Mouse (Mus musculus): ENCODE results near the gene Plekho1.
A peak's percentile ranks its signal among the peaks of the same experiment; 100 is the strongest.

Plekho1 gene

DNA sequence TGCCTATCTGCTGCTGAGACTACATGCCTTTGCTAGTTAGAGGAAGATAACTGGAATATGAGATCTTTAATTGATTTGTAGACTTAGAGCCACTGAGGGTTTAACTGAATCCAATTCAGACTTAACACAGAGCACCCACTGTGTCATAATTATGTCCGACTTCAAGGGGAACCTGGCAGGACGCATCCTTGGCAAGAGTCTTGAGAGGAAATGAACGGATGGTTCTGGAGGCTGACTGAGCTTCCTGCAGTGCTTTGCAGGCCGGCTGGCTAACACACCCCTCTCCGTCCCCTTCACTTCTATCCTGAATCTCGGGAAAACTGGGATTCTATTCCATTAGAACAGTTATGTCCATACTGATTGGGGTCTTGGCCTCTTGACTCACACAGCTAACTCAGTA is 12.7 kb upstream of the Plekho1 start:
- DNase-seq (ENCODE audit: low spot score), result no peak

GRCm38 (mm10) chr3:96001560-96001959 is 5.8 kb upstream of the Plekho1 start:
- no peak for DNase-seq (ENCODE audit: low spot score)

GRCm38 (mm10) chr3:96000921-96001501 is 5.2 kb upstream of the Plekho1 start:
- no peak for DNase-seq (ENCODE audit: low spot score)

GRCm38 (mm10) chr3:96000080-96000632 is 4.4 kb upstream of the Plekho1 start:
- DNase-seq (ENCODE audit: low spot score), result no peak

- DNase-seq (ENCODE audit: low spot score), result no peak
Observed at GRCm38 (mm10) chr3:95999308-96000079, 3.7 kb upstream of the Plekho1 start.

GRCm38 (mm10) chr3:95997203-95997721 is 1.5 kb upstream of the Plekho1 start:
- peak; percentile 48 for DNase-seq (ENCODE audit: low spot score)

DNA sequence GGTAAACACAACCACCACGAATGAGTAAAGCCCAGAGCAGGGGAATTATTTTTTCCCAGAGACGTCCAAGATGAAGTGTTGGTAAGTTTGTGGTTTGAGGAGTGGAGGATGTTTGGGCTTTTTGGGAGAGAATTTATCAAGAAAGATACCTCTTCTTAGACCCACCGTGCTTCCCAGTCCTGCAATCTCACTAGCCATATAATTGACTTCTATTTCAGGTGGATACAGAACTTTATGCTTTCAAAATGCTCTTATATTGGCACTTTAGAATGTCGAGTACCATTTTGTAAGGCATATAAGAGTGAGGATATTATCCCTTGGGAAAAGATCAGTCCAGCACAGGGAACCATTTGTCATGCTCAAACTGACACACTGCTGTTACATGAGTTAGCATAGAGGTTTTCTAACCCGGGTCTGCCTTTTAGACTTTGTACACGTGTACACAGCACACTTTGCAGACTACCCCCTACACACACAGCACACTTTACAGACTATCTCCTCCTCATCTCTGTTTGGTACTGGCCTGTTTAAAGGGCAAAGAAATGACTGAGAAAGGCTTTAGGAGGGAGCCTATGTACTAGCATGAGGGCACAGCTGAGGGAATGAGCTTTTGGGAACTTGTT is 761 bp upstream of the Plekho1 start:
- DNase-seq (ENCODE audit: low spot score), result no peak

GRCm38 (mm10) chr3:95994975-95995801 is 613 bp downstream of the Plekho1 start:
- peak; percentile 19 for DNase-seq (ENCODE audit: low spot score)

DNA sequence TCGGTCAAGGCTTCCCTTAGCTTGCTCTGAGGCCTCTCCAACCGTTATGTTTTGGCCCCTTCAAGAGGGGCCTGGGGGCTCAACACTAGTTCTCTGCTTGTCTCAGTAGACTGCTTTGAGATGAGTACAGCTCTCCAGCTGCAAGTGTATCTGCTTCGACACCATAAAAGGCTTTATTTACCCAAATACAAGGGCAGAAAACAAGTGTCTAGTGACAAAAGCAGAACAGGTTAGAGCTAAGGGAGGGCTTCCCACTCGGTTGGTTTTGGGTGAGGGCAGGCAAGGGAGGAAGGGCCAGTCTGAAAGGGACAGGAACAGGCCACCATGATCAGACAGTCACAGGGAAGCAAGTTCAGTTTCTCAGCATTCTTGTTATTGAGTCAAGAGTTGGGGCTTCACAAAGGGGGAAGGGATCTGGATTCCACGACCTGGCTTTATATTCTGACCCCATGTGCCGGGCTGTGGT is 1.4 kb downstream of the Plekho1 start:
- DNase-seq (ENCODE audit: low spot score), result no peak

GRCm38 (mm10) chr3:95993881-95994280 is 1.9 kb downstream of the Plekho1 start:
- DNase-seq (ENCODE audit: low spot score), result no peak

DNA sequence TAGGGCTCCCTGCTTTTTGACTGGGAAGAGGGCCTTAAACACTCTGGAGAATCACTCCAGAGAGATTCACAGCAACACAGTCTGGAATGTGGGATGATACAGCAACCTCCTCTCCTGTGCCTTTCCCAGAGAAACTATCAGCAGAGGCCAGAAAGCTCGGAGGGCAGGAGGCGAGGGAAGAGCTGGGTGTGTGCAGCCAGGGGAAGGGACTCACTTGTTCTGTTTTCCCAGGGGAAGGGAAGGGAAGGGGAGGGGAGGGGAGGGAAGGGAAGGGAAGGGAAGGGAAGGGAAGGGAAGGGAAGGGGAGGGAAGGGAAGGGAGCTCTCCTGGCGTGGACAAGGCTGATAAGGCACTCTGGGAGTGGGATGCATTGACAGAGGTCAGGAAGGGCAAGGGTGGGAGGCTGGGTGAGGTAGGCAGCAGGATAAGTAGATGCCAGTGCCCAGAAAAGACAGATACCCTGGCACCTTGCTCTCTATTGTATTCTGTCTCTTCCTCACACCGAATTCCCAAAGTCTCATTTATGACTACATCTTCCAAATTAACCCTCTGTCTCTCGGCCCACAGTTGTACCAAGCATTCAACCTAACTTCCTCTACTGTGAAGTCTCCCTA is 2.7 kb downstream of the Plekho1 start:
- no peak for DNase-seq (ENCODE audit: low spot score)

DNA sequence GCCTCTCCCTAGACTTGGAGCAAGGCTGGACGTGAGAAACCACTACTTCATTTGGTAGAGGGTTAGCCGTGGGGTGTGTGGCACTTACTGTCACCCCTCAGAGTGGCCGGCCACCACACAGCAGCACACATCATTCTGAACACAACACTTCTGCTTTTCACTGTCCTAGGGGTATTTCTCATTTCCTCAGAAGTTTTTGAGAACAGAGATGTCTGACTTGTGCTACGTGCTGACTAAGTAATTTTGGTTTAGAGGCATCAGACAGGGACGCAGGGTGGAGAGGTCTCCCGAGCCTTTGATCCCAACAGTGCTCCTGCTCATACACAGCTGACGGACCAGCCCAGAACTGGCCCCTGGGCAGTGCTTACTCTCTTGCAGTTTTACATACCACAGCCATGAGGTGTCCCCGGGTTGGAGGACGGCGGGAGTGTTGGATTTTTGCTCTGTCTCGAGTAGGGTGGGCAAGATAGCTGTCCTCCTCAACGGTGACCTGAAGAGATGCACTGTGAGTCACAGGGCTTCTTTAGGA is 5.3 kb downstream of the Plekho1 start:
- DNase-seq (ENCODE audit: low spot score), result no peak

- no peak for DNase-seq (ENCODE audit: low spot score)
Observed at GRCm38 (mm10) chr3:95988969-95989368, 6.8 kb downstream of the Plekho1 start.

DNA sequence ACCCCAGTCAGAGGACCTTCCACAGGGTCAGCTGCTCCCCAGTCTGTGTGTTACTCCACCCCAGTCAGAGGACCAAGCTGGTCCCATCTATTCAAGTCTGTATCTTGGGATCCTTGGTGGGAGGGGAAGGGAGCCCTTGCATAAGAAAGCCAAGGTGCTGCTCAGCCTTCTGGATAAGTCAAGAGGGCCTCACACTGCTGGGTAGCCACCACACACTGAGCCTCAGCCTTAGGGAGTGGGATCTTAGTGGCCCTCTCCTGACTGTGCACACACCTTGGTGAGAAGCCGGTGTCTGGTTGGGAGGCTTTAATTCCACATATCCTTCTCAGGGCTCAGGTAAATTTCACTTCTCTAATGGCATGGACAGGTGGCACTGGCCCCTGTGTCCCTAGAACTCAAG is 7.7 kb downstream of the Plekho1 start:
- DNase-seq (ENCODE audit: low spot score), result no peak

DNA sequence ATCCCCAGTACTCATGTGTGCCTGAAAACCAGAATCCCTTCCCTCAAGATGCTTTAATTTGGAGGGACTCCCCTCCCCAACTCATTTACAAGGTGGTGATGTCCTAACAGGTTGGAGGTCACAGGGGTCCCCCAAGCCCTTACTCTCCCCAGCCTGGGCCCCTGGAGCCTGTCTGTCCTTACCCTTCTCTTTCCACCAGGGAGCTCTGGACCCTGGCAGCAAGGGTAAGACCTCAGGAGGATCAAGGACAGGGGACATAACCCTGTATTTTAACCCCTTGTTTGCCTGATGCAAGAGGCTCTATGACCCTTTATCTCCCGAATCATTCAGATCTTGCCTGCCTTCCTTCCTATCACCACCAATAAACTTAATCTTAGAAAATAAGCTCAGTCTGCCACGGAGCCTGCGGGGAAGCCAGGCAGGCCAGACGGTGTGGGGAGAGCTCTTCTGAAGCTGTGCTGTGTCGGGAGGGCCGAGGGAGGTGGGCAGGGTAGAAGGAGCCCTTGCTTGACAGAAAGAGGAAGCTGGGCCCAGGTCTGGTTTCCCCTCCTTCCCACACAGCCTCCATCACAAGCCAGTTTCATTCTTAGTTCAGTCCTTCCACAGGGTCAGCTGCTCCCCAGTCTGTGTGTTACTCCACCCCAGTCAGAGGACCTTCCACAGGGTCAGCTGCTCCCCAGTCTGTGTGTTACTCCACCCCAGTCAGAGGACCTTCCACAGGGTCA is 8.3 kb downstream of the Plekho1 start:
- DNase-seq (ENCODE audit: low spot score), result no peak

GRCm38 (mm10) chr3:95986984-95987383 is 8.8 kb downstream of the Plekho1 start:
- peak; percentile 15 for DNase-seq (ENCODE audit: low spot score)

- DNase-seq (ENCODE audit: low spot score), result peak; percentile 41
Observed at GRCm38 (mm10) chr3:95986001-95986622, 9.7 kb downstream of the Plekho1 start.

DNA sequence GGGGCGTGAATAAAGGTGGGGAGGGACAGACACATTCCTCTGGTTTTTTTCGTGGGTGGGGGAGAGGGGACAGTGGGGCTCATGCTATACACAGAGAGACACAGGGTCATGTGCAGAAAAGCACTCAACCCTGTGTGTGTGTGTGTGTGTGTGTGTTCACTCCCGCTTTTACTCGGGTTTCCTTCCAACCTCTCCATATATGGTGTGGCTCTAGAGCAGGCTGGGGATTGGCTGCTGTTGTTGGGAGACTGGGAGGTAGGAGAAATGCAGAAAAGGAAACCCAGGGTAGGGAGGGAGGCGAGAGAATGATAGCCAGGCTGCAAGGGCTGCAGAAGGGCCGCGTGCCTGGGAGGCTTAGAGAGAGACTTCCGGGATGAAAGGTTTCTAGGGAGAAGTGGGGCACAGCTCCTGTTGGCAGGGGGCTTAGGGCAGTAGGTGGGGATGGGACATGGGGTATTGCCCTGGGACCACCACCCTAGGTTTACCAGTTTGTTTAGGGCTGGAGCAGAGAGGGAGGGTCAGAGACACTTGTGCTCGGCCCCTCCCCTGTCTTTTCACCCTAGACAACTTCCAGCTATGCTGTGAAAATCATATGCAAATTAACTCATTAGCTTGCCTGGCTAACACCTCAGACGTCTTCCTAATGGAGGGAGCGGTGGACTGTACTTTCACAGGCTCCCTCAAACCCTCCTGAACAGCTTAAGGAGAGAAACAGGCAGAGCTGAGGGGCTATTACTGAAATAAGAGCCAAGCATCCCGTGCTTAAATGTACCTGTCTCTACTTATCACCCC is 10.4 kb downstream of the Plekho1 start:
- no peak for DNase-seq (ENCODE audit: low spot score)

DNA sequence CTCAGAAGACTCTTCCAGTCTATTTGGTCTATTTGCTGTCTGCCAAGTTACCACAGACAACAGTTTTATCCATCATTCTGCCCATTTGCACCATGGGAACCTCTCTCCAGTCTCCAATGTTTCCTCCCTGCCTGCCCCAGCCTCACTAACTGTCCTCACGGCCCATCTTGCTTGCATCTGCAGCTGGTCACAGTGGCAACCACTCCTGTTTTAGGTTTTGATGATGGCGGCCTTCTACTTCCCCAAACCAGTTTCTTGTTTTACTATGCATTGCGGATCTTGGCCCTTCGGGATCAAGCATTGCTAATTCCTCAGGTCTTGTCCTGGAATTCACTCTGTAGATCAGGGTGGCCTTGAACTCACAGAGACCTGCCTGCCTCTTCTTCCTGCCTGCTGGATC is 13.7 kb downstream of the Plekho1 start:
- no peak for DNase-seq (ENCODE audit: low spot score)
